Mouse (Mus musculus): ENCODE results near the gene Ndufb3. TPM values are rescaled to one million over a fixed set of nuclear protein-coding genes. Genes with fewer than 3 reads are reported as not detected.
"Not testable (repeated sequence)": the region's sequence is repeated elsewhere in the genome, so short reads cannot be mapped to it uniquely, and the experiment has no call there.

Gene Ndufb3
- total RNA-seq (2022), result 100 to 1,000 TPM in 3 of 4 experiments, 10 to 100 TPM in 1; 92.6 to 154 (median 113) TPM

GRCm38 (mm10) chr1:58586171-58586997 lies at the start of gene Ndufb3, which contains the start of gene Fam126b:
Gene Ndufb3 (plus strand): TSS chr1:58586384.
Gene Fam126b (minus strand): TSS chr1:58586323.
- peak; percentile 84 for DNase-seq

GRCm38 (mm10) chr1:58541386-58541785 lies 44.8 kb upstream of the Ndufb3 start:
- no peak for DNase-seq

- DNase-seq, result not testable (repeated sequence)
Measured at GRCm38 (mm10) chr1:58560370-58560769, 25.8 kb upstream of the Ndufb3 start.

DNA sequence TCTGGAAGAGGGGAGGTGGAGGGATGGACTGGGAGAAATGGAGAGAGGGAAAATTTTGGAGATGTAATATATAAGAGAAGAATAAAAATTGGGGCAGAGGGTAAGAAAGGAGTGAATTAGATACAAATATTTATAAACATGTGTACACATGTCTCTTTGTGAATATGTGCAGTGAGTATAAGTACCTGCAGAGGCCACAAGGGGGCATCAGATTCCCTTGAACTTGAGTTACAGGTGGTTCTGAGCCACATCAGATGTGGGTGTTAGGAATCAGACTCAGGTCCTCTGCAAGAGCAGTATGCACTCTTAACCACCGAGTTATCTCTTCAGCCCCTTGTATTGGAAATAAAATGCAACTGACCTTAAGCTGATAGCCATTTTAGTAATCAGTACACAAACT lies 23.7 kb upstream of the Ndufb3 start:
- peak; percentile 9 for DNase-seq

- no peak for DNase-seq
Measured at GRCm38 (mm10) chr1:58564981-58565380, 21.2 kb upstream of the Ndufb3 start.

DNA sequence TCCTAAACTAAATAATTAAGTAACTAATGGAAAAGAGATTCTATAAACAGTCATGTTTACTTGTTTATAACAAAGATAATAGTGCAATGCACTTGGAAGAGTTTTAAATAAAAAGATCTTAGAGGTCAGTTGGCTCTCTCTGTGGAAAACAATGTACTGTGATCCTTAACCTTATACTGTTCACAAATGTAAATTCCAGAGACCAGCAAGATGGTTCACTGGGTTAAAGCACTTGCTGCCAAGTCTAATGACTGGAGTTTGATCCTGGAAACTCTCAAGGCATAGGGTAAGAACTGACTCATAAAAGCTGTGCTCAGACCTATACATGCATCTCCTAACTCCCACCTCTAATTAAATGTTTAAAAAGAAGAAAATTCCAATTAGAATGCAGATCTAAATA lies 19.6 kb upstream of the Ndufb3 start:
- no peak for DNase-seq

DNA sequence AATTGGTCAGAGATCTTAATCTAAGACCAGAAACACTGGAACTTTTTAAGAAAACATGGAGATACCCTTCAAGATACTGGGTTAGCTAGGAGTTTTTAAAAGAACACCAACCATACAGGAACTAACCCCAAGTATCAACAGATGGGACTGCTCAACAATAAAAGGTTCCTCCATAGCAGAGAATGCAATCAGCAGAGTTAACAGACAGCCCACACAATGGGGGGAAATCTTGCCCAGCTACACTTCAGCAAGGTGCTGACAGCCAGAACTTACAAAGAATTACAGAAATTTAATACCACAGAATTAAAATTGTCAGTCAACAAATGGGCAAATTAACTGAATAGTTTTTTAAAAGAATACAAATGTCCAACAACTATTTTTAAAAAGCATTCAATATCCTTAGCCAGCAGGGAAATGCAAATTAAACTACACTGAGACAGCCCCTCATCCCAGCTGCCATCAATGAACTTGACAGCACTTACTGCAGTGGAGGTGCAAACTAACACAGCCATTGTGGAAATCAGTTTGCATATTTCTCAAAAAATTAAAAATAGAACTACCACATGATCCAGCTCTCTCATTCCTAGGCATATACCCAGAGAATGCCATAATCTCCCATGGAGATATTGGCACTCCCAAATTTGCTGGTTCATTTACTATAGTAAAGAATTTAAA lies 17.6 kb upstream of the Ndufb3 start:
- no peak for DNase-seq

GRCm38 (mm10) chr1:58570437-58570836 lies 15.7 kb upstream of the Ndufb3 start:
- DNase-seq, result no peak

GRCm38 (mm10) chr1:58579179-58579578 lies 7.0 kb upstream of the Ndufb3 start:
- no peak for DNase-seq

DNA sequence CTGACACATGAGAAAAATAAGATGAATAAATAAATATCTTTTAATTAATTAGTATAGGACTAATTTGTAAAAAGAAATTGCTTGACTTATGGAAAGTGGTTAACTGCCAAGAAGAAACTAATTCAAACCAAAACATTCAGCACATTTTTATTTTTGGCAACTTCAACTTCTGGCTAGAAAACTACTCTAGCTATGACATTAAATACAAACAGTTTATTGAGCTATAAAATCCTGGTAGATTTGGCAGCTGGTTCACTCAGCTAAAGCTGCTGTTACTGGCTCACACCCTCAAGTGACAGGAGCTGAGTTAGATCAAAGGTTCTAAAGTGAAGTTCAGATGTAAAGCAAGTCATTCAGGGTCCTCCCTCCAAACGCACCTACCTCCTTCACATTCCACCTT lies 3.6 kb upstream of the Ndufb3 start:
- no peak for DNase-seq

GRCm38 (mm10) chr1:58584271-58584670 lies 1.9 kb upstream of the Ndufb3 start:
- DNase-seq, result no peak

- DNase-seq, result peak; percentile 30
Measured at GRCm38 (mm10) chr1:58585373-58586170, 612 bp upstream of the Ndufb3 start.

GRCm38 (mm10) chr1:58587491-58587890 lies 1.3 kb downstream of the Ndufb3 start:
- no peak for DNase-seq

DNA sequence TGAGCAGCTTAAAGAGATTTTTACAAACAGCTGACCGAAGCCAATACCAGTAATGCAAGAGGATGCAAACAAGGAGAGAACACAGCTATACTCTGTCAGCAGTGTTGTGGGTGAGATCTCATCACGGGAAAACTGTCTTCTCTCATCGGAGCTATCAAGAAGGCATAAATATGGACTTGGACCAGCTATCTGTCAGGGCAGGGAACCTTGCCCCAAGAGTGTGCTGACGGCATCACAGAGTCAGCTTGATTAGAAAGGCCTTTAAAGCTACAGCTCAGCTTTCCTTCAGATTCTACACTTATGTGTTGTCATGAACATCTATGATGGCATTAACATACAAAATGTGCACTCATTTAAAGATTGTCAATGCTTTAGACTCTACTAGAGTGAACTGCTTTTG lies 16.5 kb downstream of the Ndufb3 start:
- DNase-seq, result no peak

GRCm38 (mm10) chr1:58603738-58604137 lies 17.6 kb downstream of the Ndufb3 start:
- DNase-seq, result peak; percentile 45

DNA sequence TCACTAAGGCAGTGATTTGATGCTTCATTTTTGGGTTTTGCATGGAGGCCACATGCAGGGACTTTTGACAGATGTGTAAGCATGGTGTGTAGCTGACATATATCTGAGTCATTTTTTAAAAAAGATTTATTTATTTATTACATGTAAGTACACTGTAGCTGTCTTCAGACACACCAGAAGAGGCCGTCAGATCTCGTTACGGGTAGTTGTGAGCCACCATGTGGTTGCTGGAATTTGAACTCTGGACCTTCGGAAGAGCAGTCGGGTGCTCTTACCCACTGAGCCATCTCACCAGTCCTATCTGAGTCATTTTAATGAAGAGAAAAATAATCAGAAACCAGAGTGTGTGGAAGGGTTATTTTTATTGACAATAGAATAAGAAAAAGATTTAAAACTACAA lies 23.4 kb downstream of the Ndufb3 start:
- DNase-seq, result not testable (repeated sequence)

GRCm38 (mm10) chr1:58610166-58610565 lies 24.0 kb downstream of the Ndufb3 start:
- DNase-seq, result no peak

DNA sequence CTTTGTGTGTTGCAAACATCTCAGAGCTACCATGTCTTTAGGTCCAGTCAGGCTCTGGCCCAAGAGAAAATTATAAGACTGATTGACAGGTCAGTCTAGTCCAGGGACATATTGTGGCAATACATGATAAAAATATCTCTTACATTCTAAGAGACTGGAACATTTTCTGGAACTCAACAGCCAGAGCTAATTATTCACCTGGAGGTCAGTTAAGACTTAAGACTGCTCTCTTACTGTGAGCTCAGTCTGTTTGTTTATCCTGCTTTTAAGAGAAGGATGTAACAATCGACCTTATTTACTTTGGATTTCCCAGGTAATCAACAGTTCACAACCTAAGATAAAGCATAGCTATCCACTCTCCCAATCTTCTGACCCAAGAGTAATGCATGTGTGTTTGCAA lies 24.4 kb downstream of the Ndufb3 start:
- DNase-seq, result no peak

DNA sequence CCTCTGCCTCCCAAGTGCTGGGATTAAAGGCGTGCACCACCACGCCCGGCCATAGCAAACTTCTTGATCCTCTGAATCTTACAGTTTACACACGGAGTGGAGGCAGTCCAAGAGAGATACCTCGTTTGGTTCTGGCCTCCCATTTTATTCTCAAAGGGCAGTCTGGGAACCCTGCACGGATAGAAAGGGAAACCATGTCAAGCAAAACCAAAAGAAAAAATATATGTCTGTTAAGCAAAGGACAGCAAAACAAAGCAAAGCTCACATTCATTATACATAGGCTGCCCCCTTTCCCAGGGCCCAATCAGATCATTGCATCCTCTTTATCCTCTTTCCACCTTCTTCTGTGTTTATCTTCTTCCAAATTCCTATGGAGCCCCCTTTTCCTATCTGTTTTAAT lies 27.6 kb downstream of the Ndufb3 start:
- no peak for DNase-seq

DNA sequence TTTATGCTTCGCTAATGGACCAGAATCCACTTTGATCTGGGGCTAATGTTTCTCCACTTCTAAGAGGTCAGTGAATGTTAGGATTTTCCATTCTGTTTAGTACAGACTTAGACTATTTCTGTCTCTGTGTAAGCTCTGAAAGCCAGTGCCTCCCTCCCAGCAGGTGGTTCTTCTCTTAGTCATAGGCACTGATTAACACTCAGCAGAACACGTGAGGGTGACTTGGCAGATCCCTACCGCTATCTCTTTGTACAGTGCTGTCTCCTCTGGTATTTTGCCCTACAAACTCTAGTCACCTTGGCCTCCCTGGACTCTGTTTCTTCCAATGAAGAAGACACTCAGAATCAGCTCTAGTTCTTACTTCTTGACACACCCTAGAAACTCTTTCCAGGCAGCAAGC lies 28.2 kb downstream of the Ndufb3 start:
- no peak for DNase-seq

DNA sequence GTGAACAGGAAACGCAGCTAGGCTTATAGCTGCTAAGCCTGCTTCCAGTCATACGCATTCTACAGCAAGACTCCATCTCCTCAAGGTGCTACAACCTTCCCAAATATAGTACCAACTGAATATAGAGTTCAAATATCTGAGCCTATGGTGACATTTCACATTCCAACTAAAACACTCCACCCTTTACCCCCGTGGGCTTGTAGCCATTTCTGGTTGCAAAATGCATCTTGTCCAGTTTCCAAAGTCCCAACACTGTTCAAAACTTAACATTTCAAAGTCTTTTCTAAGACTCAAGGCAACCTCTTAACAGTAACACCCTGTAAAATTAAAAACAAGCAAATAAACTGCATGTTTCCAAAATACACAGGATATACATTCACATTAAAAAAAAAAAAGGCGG lies 29.0 kb downstream of the Ndufb3 start:
- DNase-seq, result no peak

DNA sequence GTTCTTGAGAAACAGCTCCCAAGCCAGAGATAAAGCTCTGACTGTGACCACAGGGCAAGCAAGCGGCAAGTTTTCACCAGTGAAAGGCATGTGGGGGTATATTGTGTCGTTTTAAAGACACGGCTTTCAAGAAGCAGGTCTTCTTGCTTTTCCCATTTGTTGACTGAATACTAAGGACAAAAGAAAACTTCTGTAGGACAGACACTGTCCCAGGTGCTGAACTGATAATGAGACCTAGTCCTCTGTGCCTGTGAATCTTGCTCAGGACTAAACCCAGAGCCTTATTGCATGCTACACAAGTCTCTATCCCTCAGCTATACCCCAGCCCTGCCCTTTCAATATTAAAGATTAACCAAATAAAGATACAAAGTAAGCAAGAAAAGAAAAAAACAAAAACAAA lies 30.0 kb downstream of the Ndufb3 start:
- no peak for DNase-seq

- no peak for DNase-seq
Measured at GRCm38 (mm10) chr1:58617076-58617475, 30.9 kb downstream of the Ndufb3 start.

Data from adrenal gland, adult 8-10 months (tissue).